ENCODE assay signal across 9 mouse cellular contexts in the genomic region with DNA sequence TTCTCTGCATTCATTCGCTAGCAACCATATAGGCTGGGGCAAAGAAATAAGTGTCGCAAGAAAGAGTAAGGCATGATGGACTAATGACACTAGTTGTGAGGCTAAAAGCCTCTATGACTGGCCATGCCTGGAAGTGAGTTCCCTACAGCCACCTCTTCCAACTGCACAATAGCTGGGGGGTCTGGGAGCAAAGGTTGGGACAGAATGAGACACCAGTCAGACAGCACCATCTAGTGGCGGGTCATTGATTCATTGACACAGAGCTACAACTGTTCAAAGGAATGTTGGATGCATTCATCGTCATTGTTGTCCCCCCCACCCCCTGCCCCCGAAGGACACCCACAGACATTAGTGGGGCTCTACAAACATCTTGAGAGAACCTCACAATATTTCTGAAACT. TPM values are rescaled to one million over a fixed set of nuclear protein-coding genes. Genes with fewer than 3 reads are reported as not detected.
DNase-seq lines count a peak whose midpoint lies in the region; ATAC-seq lines count a peak whose summit lies in the region.
"Had no signal": no experiment of that assay in that cellular context is flagged by ENCODE, and none has a peak within 500 bp of the region (broad histone marks: within the 10 kb centered on the region; RNA-seq: fewer than 3 reads in every experiment).

No protein-coding gene starts in this region.

- peak; percentile 82 for DNase-seq in midbrain, embryonic 10.5 days (ENCODE audit: low spot score)
- peak; percentile 68 to 78 for DNase-seq in adrenal gland, postnatal 36 days
- peak; percentile 49 to 81 for DNase-seq in layer of hippocampus, postnatal 14 days (ENCODE audit: low spot score in 2 of 2)
- peak; percentile 57 for DNase-seq in thymus, postnatal 0 days (ENCODE audit: low spot score)

- H3K9ac ChIP-seq in midbrain, embryonic 16.5 days (ENCODE audit: low read depth, low read length): no peak overlapping the region
- H3K9ac ChIP-seq in forebrain, embryonic 15.5 days (replicated peaks): no peak overlapping the region
- no peak overlapping the region for H3K9ac ChIP-seq in hindbrain, embryonic 15.5 days

- ATAC-seq in midbrain, embryonic 16.5 days: no peak
- 0 out of 2 replicates have a peak, but pooled peaks have one; percentile 41 for ATAC-seq in forebrain, embryonic 15.5 days (replicated peaks)
- peak; percentile 45; the same call in 1 of the 2 replicates for ATAC-seq in hindbrain, embryonic 15.5 days (ENCODE audit: low FRiP score, low read depth)
- ATAC-seq in megakaryocyte progenitor cell, adult 5-6 weeks (replicated peaks; ENCODE audit: poor library complexity): peak; percentile 82

- H3K9me3 ChIP-seq in midbrain, embryonic 10.5 days (replicated peaks): no peaks in the 10 kb centered on the region
- H3K9me3 ChIP-seq in midbrain, embryonic 16.5 days (replicated peaks; ENCODE audit: control insufficient read depth, low read length, poor library complexity, severe bottlenecking): no peaks in the 10 kb centered on the region
- H3K9me3 ChIP-seq in forebrain, embryonic 15.5 days: no peaks in the 10 kb centered on the region
- no peaks in the 10 kb centered on the region for H3K9me3 ChIP-seq in hindbrain, embryonic 15.5 days

- no peaks in the 10 kb centered on the region for H3K36me3 ChIP-seq in midbrain, embryonic 10.5 days
- H3K36me3 ChIP-seq in midbrain, embryonic 16.5 days (ENCODE audit: control insufficient read depth, insufficient read depth, low read length): no peaks in the 10 kb centered on the region
- no peaks in the 10 kb centered on the region for H3K36me3 ChIP-seq in forebrain, embryonic 15.5 days
- H3K36me3 ChIP-seq in hindbrain, embryonic 15.5 days: no peaks in the 10 kb centered on the region

- H3K4me2 ChIP-seq in midbrain, embryonic 16.5 days (ENCODE audit: low read length): no peak overlapping the region
- no peak overlapping the region for H3K4me2 ChIP-seq in forebrain, embryonic 15.5 days (replicated peaks)
- no peak overlapping the region for H3K4me2 ChIP-seq in hindbrain, embryonic 15.5 days

- H3K27ac ChIP-seq in midbrain, embryonic 10.5 days (replicated peaks): peak overlapping the region; percentile 78
- no peak overlapping the region for H3K27ac ChIP-seq in midbrain, embryonic 16.5 days (ENCODE audit: low read length)
- H3K27ac ChIP-seq in forebrain, embryonic 15.5 days (replicated peaks): no peak overlapping the region
- no peak overlapping the region for H3K27ac ChIP-seq in hindbrain, embryonic 15.5 days (replicated peaks)

- H3K27me3 ChIP-seq in midbrain, embryonic 10.5 days (ENCODE audit: low read depth, poor library complexity, severe bottlenecking): peaks cover 7% of the 10 kb centered on the region; the same call in 1 of the 2 replicates
- no peaks in the 10 kb centered on the region for H3K27me3 ChIP-seq in midbrain, embryonic 16.5 days (ENCODE audit: control insufficient read depth, insufficient read depth, low read depth, low read length)
- no peaks in the 10 kb centered on the region for H3K27me3 ChIP-seq in forebrain, embryonic 15.5 days
- H3K27me3 ChIP-seq in hindbrain, embryonic 15.5 days: no peaks in the 10 kb centered on the region

- WGBS in midbrain, embryonic 10.5 days: 35% methylated on average over 5 of the region's 5 CpGs
- 31% methylated on average over 5 of the region's 5 CpGs for WGBS in midbrain, embryonic 16.5 days
- WGBS in forebrain, embryonic 15.5 days: 35% methylated on average over 5 of the region's 5 CpGs
- WGBS in hindbrain, embryonic 15.5 days: 31% methylated on average over 5 of the region's 5 CpGs

- H3K4me1 ChIP-seq in midbrain, embryonic 10.5 days: peaks cover 22% of the 10 kb centered on the region
- no peaks in the 10 kb centered on the region for H3K4me1 ChIP-seq in midbrain, embryonic 16.5 days (ENCODE audit: control insufficient read depth, insufficient read depth, low read length)
- no peaks in the 10 kb centered on the region for H3K4me1 ChIP-seq in forebrain, embryonic 15.5 days
- H3K4me1 ChIP-seq in hindbrain, embryonic 15.5 days (replicated peaks): no peaks in the 10 kb centered on the region

- H3K4me3 ChIP-seq in midbrain, embryonic 10.5 days: peak overlapping the region; percentile 37
- H3K4me3 ChIP-seq in midbrain, embryonic 16.5 days (ENCODE audit: low read depth, low read length): no peak overlapping the region
- no peak overlapping the region for H3K4me3 ChIP-seq in forebrain, embryonic 15.5 days
- H3K4me3 ChIP-seq in hindbrain, embryonic 15.5 days: no peak overlapping the region

RNA-seq across cellular contexts. Expression of gene Tectb, which starts 17.8 kb away (rescaled TPM):
- 0.12 TPM in 1 of 2 replicates, not detected in the other for polyA plus RNA-seq in midbrain, embryonic 10.5 days (2016; fragmentation: Nextera tagmentation; extraction: Ambion mirVana)
- 0.15 and 0.41 TPM in 2 replicates for polyA plus RNA-seq in midbrain, embryonic 16.5 days (2015; fragmentation: Nextera tagmentation; extraction: Ambion mirVana)
- 1 to 10 TPM in 1 of 2 experiments, under 1 TPM in 1; 0.40 to 1.2 TPM for total RNA-seq in adrenal gland, postnatal 36 days (2021)
- 0.28 TPM in 1 of 2 replicates, not detected in the other for polyA plus RNA-seq in forebrain, embryonic 15.5 days (2015; fragmentation: Nextera tagmentation; extraction: Ambion mirVana)
- polyA plus RNA-seq in hindbrain, embryonic 15.5 days (2015; fragmentation: Nextera tagmentation; extraction: Ambion mirVana): 0.06 TPM in 1 of 2 replicates, not detected in the other
- under 1 TPM; 0.21 to 0.23 TPM for total RNA-seq in layer of hippocampus, postnatal 14 days (2021)
- not detected in 2 replicates for total RNA-seq in megakaryocyte progenitor cell, adult 5-6 weeks (2015)
- total RNA-seq in megakaryocyte progenitor cell, adult 5-6 weeks (2017): not detected in 2 replicates
- 0.24 and 0.60 TPM in 2 replicates for polyA plus RNA-seq in thymus, postnatal 0 days (2015; fragmentation: Nextera tagmentation; extraction: Ambion mirVana)
- total RNA-seq: neutrophil, adult 5-6 weeks had no signal

RNA-seq across cellular contexts. Expression of gene Gucy2g, which starts 42.7 kb away (rescaled TPM):
- not detected in 2 replicates for polyA plus RNA-seq in midbrain, embryonic 10.5 days (2016; fragmentation: Nextera tagmentation; extraction: Ambion mirVana)
- polyA plus RNA-seq in midbrain, embryonic 16.5 days (2015; fragmentation: Nextera tagmentation; extraction: Ambion mirVana): 0.05 TPM in 1 of 2 replicates, not detected in the other
- not detected for total RNA-seq in adrenal gland, postnatal 36 days (2021)
- polyA plus RNA-seq in forebrain, embryonic 15.5 days (2015; fragmentation: Nextera tagmentation; extraction: Ambion mirVana): not detected in 2 replicates
- 0.12 TPM in 1 of 2 replicates, not detected in the other for polyA plus RNA-seq in hindbrain, embryonic 15.5 days (2015; fragmentation: Nextera tagmentation; extraction: Ambion mirVana)
- under 1 TPM; 0.46 to 0.52 TPM for total RNA-seq in layer of hippocampus, postnatal 14 days (2021)
- not detected in 2 replicates for total RNA-seq in megakaryocyte progenitor cell, adult 5-6 weeks (2015)
- not detected in 2 replicates for total RNA-seq in megakaryocyte progenitor cell, adult 5-6 weeks (2017)
- 0.04 and 0.06 TPM in 2 replicates for polyA plus RNA-seq in thymus, postnatal 0 days (2015; fragmentation: Nextera tagmentation; extraction: Ambion mirVana)
- total RNA-seq: neutrophil, adult 5-6 weeks had no signal

RNA-seq across cellular contexts. Expression of gene Acsl5, which starts 53.4 kb away (rescaled TPM):
- 18.5 and 18.9 TPM in 2 replicates for polyA plus RNA-seq in midbrain, embryonic 10.5 days (2016; fragmentation: Nextera tagmentation; extraction: Ambion mirVana)
- 14.7 and 18.2 TPM in 2 replicates for polyA plus RNA-seq in midbrain, embryonic 16.5 days (2015; fragmentation: Nextera tagmentation; extraction: Ambion mirVana)
- total RNA-seq in adrenal gland, postnatal 36 days (2021): 100 to 1,000 TPM; 127 to 171 TPM
- polyA plus RNA-seq in forebrain, embryonic 15.5 days (2015; fragmentation: Nextera tagmentation; extraction: Ambion mirVana): 9.9 and 10.3 TPM in 2 replicates
- polyA plus RNA-seq in hindbrain, embryonic 15.5 days (2015; fragmentation: Nextera tagmentation; extraction: Ambion mirVana): 18.7 and 20.2 TPM in 2 replicates
- total RNA-seq in layer of hippocampus, postnatal 14 days (2021): 10 to 100 TPM; 27.0 to 27.6 TPM
- total RNA-seq in megakaryocyte progenitor cell, adult 5-6 weeks (2015): 115 and 141 TPM in 2 replicates
- total RNA-seq in megakaryocyte progenitor cell, adult 5-6 weeks (2017): 114 and 115 TPM in 2 replicates
- 72.4 and 83.1 TPM in 2 replicates for polyA plus RNA-seq in thymus, postnatal 0 days (2015; fragmentation: Nextera tagmentation; extraction: Ambion mirVana)
